Mouse (Mus musculus): ENCODE data around the gene Vcan.

Vcan gene

DNA sequence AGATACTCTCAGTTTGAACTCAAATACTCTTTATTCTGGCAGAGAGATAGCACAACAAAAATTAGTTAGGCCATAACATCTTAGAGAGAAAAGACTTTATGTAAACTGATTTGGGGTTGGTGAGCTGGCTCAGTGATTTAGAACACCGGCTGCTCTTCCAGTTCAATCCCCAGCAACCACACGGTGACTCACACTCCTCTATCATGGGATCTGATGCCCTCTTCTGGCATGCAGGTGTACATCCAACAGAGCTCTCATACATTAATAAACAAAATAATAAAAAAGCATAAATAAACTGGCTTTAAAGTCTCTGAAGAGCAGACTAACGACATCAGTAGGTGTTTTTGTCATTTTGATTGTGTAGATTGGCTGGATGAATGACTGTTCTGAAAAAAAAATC lies 21.8 kb downstream of the Vcan start:
- no peak for DNase-seq (ENCODE audit: low read depth)

DNA sequence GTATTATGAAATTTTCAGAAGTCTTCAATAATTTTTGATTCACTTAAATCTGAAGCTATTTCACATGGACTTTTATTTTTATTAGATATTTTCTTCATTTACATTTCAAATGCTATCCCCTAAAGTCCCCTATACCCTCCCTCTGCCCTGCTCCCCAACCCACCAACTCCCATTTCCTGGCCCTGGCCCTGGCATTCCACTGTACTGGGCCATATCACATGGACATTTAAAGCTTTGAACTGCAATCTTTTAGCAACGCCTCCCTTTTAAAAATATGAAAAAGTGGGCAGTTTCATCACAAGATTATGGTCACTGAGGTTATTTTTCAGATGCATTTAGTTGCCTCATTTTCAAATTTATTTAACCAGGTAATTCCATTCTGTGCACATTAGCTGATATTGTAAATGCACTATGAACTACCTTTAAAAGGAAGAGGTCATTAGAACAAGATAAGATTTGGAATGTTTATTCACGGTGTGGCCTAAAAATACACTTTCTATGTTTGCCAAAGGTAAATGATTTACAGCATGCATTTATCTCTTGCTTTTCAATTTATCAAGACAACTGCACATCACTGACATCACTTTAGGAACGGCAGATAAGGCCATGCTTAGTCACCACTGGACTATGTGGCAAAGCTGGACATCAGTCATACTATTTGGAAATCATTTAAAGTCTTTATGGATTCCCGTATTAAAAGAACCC lies 32.7 kb downstream of the Vcan start:
- DNase-seq (ENCODE audit: low read depth) = no peak

DNA sequence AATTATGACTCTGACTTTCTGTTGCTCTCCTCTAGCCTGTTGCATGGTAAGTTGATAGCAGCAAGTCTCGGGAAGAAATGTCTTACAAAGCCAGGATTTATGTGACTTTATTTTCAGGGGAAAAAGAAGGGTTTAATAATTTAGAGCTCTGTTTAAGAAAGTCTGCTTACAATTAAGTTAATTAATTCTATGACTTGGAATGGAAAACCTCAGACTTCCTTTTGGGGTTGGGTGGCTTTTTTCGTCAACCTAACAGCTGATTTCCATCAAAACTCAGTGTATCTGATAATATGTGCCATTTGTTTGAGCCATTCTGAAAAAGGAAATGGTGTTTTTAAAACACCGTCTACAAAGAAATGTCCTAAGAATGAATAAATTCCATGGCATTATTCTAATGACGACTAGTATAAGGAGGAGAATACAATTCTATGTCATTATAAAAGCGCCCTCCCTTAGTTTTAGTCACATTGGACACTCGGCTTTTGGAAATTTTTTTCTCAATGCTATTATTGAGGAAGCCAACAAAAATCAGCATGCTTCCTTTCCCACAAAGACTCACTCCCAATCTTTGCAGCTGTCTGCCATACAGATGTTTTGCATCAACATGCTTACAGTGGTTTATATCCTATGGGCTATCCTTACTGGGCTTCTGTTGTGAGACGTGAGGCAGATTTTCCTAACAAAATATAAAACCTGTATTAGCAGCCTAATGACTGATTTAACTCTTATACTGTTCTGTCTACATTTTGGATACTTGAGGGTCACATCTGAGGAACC lies 34.0 kb downstream of the Vcan start:
- DNase-seq (ENCODE audit: low read depth) = no peak

DNA sequence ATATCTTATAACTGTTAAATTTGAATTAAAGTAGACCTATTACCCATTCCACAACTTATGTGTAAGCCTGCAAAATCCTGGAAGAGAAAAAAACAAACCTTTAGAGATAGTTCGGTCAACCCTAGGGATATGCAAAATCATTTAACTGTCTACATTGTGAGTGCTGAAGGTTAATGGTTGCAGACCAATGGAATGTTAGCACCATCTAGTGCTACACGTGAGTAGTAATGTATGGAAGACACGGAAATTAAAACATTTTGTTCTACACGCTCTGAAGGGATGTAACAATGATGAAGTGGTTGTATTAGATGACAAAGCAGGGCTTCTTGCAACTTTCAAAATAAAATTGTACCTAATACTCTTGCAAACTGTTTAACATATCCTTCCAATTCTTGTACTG lies 39.9 kb downstream of the Vcan start:
- peak; percentile 10 for DNase-seq (ENCODE audit: low read depth)

DNA sequence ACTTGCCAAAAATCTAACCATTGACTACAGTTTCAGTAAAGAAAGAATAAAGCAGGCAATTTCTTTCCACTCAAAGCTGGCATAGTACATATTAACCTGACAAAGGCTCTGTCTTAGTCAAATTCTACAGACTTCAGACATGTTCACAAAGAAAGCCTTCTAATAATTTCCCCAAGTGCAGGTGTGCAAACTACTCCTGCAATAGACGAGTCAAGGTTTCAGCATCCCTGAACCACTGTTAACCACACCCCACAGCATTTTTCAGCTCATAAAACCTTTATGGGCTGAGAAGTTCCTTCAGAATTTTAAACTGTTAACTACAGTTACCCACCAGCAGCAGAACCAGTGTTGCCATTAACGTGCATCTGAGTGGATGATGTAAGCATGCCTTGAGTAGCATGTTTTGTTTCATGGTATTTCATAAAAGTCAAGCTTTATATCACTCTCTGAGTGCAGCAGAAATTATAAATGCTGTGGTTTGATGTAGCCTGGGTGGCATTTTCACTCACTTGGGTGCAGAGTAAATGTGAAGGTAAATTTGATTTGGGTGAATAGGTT lies 42.2 kb downstream of the Vcan start:
- no peak for DNase-seq (ENCODE audit: low read depth)

DNA sequence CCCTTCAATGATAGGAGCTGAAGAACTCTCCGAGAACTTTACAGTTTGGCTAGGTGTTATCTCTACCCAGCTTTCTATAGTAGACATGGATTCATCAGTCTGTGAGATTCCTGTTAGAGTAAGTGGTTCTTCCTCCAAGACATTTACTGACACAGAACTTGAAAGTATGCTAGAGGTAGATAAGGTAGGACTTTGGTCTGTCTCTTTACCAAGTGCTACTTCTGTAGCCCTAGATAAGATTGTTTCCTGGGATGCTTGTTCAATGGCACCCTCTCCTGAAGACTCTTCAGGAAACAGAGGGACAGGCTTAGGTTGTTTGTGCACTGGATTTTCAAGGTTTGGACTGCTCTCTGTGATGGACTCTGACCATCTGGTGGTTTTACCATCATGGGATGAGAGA lies 49.7 kb downstream of the Vcan start:
- DNase-seq (ENCODE audit: low read depth) = no peak

DNA sequence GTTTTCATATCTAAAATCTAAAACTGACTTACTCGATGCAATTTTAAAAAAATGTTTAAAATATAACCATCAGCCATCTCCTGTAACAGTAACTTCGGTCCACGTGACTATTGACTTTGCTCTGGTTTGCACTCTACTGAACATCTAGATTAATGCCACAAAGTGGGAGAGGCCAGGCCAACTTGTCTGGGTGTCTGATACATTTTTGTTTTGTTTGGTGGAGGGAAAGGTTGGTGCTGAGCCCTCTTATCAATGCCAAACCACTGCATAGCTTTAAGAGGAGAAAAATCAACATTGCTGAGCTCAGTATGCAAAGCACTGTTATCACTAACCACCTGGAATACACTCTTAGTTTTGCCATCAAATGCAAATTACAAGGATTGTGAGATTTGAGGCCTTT lies 58.8 kb downstream of the Vcan start:
- DNase-seq (ENCODE audit: low read depth) = no peak

DNA sequence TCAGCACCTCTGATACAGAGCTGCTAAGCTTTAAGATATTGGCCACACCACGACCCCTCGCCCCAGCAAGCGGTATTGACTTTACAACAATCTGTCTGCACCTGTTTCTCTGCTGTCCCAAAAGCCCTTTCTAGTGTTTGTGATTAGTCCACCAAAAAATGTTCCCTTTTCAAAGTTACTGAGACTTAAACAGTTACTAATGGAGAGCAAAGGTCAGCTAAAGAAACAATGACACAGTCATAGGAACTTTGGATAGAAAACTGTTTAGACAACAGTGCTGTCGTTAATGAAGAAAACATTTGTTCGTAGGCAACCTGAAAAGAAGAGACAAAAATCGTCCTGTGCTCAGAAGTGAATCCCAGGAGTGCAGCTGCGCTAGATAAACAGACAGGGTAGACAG lies 60.1 kb downstream of the Vcan start:
- no peak for DNase-seq (ENCODE audit: low read depth)

DNA sequence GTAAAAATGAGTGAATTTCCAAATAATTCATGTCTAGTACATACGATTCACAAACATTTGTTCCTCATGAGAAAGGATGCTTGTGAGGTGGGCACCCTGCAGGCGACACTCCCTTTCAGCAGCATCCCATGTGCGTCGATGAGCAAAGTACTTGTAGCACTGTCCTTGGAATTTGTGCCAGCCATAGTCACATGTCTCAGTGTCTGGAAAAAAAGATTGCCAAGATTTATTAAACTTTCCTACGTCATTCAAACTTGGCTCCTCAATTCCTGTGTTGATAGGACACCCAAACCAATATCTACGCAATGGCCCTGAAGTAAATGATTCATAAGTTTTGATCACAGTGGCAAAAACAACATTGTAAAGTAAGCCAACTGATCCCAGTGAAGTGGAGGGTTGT lies 62.6 kb downstream of the Vcan start:
- no peak for DNase-seq (ENCODE audit: low read depth)

DNA sequence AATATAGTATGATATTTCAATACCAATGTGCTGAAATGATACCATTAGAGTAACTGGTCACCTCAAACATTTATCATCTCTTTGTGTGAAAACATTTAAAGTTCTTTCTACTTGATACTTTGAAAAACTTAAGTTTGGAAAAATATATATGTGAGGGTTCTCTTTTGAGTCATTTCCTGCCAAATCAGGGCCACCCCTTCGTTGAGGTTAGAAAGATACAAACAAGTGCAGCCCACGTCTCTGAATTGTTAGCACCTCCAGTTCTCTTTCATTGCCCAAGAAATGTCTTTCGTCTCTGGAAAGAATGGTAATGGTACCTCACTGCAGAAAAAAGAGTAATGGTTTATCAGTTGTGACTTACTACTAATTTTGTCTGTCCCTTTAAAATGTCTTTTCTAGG lies 71.8 kb downstream of the Vcan start:
- DNase-seq (ENCODE audit: low read depth) = peak; percentile 32

DNA sequence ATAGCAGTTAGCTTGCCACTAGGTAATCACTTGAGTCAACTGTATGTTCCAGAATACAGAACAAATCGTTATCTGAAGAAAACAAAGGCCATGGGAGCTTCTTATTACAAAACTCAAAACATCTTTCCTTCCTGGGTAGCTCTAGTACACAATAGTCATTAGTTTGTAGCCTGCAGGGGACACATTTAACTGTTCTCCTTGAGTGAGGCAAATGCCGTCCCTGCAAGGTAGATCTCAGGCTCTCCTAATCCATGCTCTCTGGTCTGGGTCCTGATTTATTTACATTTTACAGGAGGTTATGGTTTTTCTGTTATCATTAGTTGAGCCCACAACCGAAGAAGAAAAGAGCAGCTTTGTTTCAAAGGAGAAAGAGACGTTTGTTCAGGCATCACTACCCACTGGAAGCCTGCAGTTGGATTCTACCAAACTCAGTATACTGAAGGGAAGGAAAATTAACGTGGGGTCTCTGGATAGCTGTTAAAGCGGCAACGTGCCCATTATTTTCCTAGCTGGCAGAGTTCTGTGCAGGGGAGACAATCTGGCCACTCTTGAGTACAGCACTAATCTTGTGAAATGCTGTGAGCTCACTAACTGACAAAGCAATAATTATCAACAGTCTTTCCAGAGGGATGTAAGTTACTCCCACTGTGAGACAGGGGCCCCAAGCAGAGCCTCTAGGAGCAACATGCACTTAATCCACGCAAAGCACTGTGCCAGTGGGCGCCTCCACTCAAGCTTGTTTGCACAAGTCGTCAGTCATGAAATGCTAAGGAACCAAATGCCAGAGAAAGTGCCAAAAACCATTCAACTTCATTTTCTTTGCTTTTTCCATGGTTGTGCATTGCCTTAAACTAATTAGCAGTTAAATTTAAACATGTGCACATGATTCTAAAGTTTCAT lies 73.1 kb downstream of the Vcan start:
- DNase-seq (ENCODE audit: low read depth) = peak; percentile 2

DNA sequence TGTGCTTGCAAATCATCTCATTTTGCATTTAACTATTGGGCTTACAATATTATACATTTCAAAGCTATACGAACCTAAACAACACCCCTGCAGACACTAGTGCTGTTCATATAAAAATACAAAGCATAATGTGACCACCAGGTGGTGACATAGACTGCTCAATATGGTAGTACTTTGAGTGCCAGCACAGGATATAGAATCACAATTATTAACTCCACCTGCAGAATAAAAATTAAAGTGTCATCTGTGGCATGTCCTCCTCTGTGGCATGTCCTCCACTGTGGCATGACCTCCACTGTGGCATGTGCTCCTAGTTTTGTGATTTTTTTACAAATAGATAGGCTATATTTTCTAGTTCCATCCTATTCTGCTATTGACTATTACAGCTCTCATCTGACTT lies 74.2 kb downstream of the Vcan start:
- peak; percentile 74 for DNase-seq (ENCODE audit: low read depth)

DNA sequence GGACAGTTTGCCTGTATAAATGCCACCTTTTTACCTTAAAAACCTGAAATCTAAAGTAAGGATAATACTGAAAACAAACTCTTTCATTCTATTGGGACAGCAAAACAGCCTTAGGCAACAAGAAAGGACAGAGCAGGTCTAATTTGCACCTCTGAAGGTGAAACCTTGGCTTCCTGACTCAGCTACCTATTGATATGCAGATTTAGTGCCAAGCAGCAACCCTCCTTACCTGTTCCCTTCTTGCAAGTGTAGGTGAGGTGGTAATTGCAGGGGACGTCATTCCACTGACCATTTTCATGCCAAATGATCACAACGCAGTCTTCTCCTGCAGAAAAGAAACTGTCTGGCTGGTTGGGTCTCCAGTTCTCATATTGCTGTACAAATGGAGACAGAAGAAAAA lies 80.6 kb downstream of the Vcan start:
- DNase-seq (ENCODE audit: low read depth) = no peak

DNA sequence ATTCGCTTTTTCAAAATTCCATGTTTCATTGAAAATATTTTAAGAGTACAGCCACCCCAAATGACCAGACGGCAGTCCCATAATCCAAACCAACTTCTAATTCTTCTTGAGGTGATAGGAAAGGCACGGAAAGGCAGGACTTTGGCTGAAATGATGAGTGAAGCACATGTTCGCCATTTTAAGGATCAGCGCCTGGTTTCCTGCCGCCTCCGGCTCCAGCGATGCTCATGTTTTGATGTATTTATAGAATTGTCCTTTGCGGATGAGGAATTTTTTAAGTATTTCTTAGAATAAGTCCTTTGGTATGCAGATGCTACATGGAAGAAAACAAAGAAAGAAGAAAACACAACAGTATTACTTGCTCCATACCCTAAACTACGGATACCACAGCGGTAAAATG lies 85.3 kb downstream of the Vcan start:
- DNase-seq (ENCODE audit: low read depth) = no peak

DNA sequence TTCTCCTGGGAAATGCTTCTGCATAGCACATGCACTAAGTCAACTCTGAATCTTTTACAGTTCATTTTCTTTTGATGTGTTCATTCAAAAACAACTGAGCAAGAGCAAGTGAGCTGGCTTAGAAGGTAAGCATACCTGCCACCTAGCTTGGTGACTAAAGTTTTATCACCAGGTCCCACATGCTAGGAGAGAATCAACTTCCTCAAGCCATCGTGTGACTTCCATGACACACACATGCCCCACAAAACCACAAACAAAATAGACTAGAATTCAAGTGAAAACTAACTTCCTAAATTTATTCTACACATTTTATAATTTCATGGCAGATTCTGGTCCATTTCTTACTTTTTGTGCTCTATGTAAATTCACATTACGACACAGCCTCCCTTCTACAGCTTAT lies 89.0 kb downstream of the Vcan start:
- no peak for DNase-seq (ENCODE audit: low read depth)

DNA sequence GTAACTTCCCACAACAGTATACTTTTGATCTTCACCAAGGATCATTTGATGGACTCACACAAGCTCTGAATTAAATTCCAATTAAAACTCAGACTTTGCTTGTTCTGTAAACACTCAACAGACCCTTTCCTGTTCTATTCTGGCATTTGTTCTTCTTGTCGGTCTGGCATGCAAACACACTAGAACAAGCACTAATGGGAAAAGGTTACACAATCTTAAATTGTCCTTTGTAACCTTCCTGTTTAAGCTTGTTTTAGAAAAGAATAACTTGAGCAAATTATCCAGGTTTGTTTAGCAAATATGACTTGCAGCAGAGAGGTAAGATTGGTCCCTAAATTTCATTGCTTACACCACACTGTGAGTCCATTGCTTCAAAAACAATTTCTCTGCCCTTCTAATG lies 89.5 kb downstream of the Vcan start:
- DNase-seq (ENCODE audit: low read depth) = no peak

DNA sequence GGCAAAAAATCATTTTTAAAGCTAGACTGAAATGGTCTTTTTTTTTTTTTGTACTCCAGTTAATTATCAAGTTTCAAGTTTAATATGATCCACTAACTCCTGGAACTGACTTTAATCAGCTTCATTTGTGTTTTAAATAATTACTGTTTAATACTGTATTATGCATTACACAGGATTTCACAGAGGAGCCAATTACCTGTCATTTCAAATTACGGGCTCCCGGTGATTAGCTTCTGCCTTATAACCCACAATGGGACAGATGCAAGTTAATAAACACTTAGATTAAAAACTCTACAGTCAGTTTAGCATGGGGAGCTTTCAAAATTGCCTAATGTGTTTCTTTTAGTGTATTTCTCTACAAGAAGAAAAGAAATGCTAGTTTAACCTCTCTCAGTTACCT lies 96.7 kb downstream of the Vcan start:
- DNase-seq (ENCODE audit: low read depth) = no peak

DNA sequence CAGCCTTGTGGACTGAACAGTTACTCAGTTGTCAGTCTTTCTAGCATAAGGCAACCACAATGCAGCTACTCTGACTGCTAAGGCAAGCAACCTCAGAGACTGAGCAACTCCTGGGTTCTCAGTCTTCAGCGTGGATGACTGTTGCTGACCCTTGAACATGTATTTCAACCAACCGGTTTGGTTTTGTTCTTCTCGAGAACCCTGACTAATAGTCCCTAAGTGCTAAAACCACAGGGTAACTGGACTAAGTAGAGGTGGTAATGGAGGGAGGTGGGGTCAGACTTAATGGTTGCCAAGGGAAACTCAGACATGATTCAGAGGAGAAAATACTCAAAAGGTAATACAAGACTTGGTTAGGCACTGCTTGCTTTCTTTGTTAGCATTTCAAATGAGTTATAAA lies 105.3 kb downstream of the Vcan start:
- DNase-seq (ENCODE audit: low read depth) = no peak

DNA sequence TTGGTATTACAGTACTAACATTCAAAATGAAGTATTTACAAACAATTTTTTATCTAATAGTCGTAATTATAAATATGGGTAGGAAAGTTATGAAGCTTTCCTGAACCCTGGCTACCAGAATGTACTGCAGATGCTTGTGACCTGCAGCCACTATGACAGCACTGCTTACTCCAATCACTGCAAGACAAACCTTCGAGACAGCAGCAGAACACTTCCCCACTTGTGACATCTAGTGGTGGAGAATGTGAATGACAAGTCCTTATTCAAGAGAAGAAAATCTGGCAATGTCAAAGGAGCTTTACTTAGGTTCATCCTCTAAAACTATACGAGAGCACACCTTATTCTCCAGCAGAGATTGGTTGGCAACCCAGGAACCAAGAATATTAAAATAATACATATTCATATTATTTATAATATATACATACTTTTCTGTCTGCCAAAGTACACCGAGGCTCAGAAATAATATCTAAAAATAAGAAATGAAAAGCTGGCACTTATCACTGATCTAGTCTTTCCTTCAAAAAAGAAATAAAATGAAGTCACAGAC lies 108.1 kb downstream of the Vcan start:
- peak; percentile 59 for DNase-seq (ENCODE audit: low read depth)

DNA sequence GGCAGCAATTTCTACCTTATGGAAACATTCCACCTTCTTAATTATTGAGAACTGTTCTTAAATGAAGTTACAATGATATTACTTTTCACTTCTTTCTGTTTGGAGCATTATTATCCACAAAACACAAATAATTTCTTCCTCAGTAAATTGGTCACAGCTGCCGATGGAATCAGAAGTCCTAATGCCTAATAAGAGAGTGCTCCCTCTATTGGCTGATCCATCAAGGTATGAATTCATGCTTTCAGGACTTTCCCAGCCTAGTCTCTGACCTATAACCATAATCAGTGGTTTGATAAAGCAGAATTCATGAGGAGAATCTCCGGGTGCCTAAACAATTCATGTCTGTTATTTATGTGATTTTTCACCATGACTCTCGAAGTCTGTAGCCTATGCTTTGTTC lies 123.2 kb downstream of the Vcan start:
- DNase-seq (ENCODE audit: low read depth) = no peak

DNA sequence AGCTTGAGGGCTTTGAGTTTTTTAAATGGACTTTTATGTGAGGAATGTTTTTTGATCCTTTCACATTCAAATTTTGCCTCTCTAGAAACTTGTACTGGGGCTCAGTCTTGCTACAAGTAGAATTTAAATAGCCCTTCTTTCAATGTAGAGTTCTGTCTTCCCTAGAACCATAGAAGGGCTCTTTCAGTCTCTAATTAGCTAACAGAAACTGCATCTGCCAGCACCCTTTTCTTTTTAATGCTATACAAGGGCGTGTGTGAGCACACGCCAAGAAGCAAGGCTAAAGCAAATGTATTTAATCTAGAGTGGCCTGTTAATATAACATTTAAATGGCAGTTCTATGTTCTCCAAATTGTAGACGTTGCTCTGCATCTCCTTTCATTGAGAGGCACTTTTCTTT lies 134.9 kb downstream of the Vcan start:
- DNase-seq (ENCODE audit: low read depth) = no peak
